ENCODE assay signal across 8 mouse cellular contexts in the genomic region with DNA sequence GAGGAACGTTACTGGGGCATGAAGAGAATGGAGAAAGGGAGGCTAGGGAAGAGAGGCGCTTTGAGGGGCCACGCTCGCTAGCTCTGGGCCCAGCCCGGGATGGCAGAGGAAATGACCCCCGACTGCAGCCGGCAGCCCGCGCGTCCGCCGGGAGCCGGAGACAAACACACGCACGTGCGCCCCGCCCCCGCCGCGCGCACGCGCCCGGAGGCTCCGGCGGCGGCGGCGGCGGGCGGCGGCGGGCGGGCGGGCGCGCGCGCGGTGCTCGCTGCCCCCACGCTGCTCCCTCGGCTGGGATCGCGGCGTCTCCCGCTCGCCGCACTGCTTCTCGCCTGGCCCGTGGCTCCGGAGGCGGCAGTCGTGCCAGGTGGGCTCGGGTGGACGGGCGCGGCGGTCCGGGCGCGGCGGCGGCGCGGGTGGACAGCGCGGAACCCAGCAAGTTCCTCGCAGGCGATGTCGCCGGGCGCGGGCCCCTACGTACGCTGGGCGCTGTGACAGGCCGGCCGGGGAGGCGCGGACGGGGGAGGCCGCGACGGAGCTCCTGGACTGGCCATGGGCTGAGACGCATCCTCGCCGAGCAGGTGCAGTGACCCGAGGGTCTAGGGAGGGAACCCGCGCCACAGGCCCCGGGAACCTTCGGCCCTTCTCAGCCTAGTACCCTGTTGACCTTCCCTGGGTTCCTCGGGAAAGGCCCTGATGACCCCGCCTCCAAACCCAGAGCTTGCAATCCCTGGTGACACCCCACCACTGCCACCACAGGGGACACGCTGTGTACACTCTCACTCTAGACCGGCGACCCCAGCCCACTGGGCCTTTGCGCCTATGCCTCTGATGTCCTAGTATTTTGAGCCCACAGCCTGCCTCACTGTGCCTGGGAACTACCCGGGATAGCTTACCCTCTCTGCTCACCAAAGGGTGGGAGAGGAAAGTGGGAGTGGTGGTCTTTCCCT. TPM values are rescaled to one million over a fixed set of nuclear protein-coding genes. Genes with fewer than 3 reads are reported as not detected.
DNase-seq lines count a peak whose midpoint lies in the region; ATAC-seq lines count a peak whose summit lies in the region.

Amigo1 (plus strand) TSS at position 238 of the 950 bp plus-strand sequence.

- peak within 1 kb of the TSS; percentile 89 for H3K4me2 ChIP-seq in forebrain, embryonic 15.5 days (replicated peaks)
- peak within 1 kb of the TSS; percentile 97 for H3K4me2 ChIP-seq in hindbrain, embryonic 11.5 days (replicated peaks; ENCODE audit: low read depth, low read length)

- peak within 1 kb of the TSS; percentile 87 for H3K4me3 ChIP-seq in brown adipose tissue, adult 24 weeks (ENCODE audit: insufficient read depth, low read depth, low read length)
- H3K4me3 ChIP-seq in forebrain, embryonic 15.5 days: peak within 1 kb of the TSS; percentile 84
- H3K4me3 ChIP-seq in hindbrain, embryonic 11.5 days (ENCODE audit: low read depth, low read length): peak within 1 kb of the TSS; percentile 72
- peak within 1 kb of the TSS; percentile 93 for H3K4me3 ChIP-seq in megakaryocyte, embryonic 14.5 days (replicated peaks)

- ATAC-seq in forebrain, embryonic 15.5 days (replicated peaks): peak; percentile 74
- ATAC-seq in hindbrain, embryonic 11.5 days (ENCODE audit: low FRiP score): peak; percentile 74

- 0 out of 2 replicates have a peak, but pooled peaks cover 6% of the 10 kb centered on the region for H3K36me3 ChIP-seq in forebrain, embryonic 15.5 days
- H3K36me3 ChIP-seq in hindbrain, embryonic 11.5 days (ENCODE audit: control insufficient read depth, insufficient read depth, low read length): no peaks in the 10 kb centered on the region
- no peaks in the 10 kb centered on the region for H3K36me3 ChIP-seq in megakaryocyte, embryonic 14.5 days (replicated peaks; ENCODE audit: low read length)

- H3K4me1 ChIP-seq in brown adipose tissue, adult 24 weeks (ENCODE audit: control insufficient read depth, insufficient read depth, insufficient read length, low read length): 0 out of 2 replicates have a peak, but pooled peaks cover 3% of the 10 kb centered on the region
- H3K4me1 ChIP-seq in forebrain, embryonic 15.5 days: peaks cover 37% of the 10 kb centered on the region
- H3K4me1 ChIP-seq in hindbrain, embryonic 11.5 days (replicated peaks; ENCODE audit: control insufficient read depth, insufficient read depth, low read length): no peaks in the 10 kb centered on the region; the same call in 1 of the 2 replicates
- peaks cover 47% of the 10 kb centered on the region for H3K4me1 ChIP-seq in megakaryocyte, embryonic 14.5 days

- WGBS in forebrain, embryonic 15.5 days: under 1% methylated on average over 80 of the region's 100 CpGs
- under 1% methylated on average over 64 of the region's 100 CpGs for WGBS in hindbrain, embryonic 11.5 days

- H3K9me3 ChIP-seq in forebrain, embryonic 15.5 days: no peaks in the 10 kb centered on the region
- no peaks in the 10 kb centered on the region for H3K9me3 ChIP-seq in hindbrain, embryonic 11.5 days (ENCODE audit: control insufficient read depth, low read length)
- H3K9me3 ChIP-seq in megakaryocyte, embryonic 14.5 days: no peaks in the 10 kb centered on the region

- H3K27ac ChIP-seq in brown adipose tissue, adult 24 weeks (replicated peaks; ENCODE audit: low read depth, low read length): no peak within 1 kb of the TSS
- H3K27ac ChIP-seq in forebrain, embryonic 15.5 days (replicated peaks): peak within 1 kb of the TSS; percentile 38
- H3K27ac ChIP-seq in hindbrain, embryonic 11.5 days (ENCODE audit: low read depth, low read length): peak within 1 kb of the TSS; percentile 36; the same call in 1 of the 2 replicates

- no peaks in the 10 kb centered on the region for H3K27me3 ChIP-seq in forebrain, embryonic 15.5 days
- no peaks in the 10 kb centered on the region for H3K27me3 ChIP-seq in hindbrain, embryonic 11.5 days (ENCODE audit: control insufficient read depth, insufficient read depth, low read length)
- H3K27me3 ChIP-seq in megakaryocyte, embryonic 14.5 days (replicated peaks): peaks cover 65% of the 10 kb centered on the region

- peak within 1 kb of the TSS; percentile 80 for H3K9ac ChIP-seq in forebrain, embryonic 15.5 days (replicated peaks)
- peak within 1 kb of the TSS; percentile 71 for H3K9ac ChIP-seq in hindbrain, embryonic 11.5 days (ENCODE audit: low read depth, low read length)

- DNase-seq in right cerebral cortex, postnatal 25 days: peak; percentile 72
- DNase-seq in right cerebral cortex, postnatal 36 days (ENCODE audit: low spot score in 2 of 2): no peak
- DNase-seq in hindbrain, embryonic 11.5 days (ENCODE audit: low spot score): peak; percentile 76
- DNase-seq in left cerebral cortex, postnatal 25 days (ENCODE audit: low spot score in 2 of 2): peak in 1 of 2 experiments; percentile 64
- peak; percentile 65 for DNase-seq in thymus, postnatal 0 days (ENCODE audit: low spot score)

- intact Hi-C loops in left cerebral cortex, postnatal 25 days (cut with DNase I): no loop called here

RNA-seq across cellular contexts. Expression of gene Amigo1, which starts in this region (rescaled TPM):
- 5.8 and 10.1 TPM in 2 replicates for polyA plus RNA-seq in brown adipose tissue, adult 24 weeks (2012; ENCODE audit: insufficient read depth, insufficient read length, missing spikeins)
- polyA plus RNA-seq in forebrain, embryonic 15.5 days (2015; fragmentation: Nextera tagmentation; extraction: Ambion mirVana): 9.9 and 11.7 TPM in 2 replicates
- 4.2 and 6.0 TPM in 2 replicates for polyA plus RNA-seq in hindbrain, embryonic 11.5 days (2014; fragmentation: Nextera tagmentation; extraction: Ambion mirVana)
- total RNA-seq in left cerebral cortex, postnatal 25 days (2021): 10 to 100 TPM; 68.7 to 72.9 TPM
- polyA plus RNA-seq in megakaryocyte, embryonic 14.5 days (2012; ENCODE audit: insufficient read depth, low replicate concordance): not detected in 2 replicates
- 1.4 and 1.6 TPM in 2 replicates for polyA plus RNA-seq in thymus, postnatal 0 days (2015; fragmentation: Nextera tagmentation; extraction: Ambion mirVana)

Comparison
In these comparisons a context has a peak if more than half of its experiments do, and no peak if none do; other contexts are left out.
1. DNase-seq: peak in right cerebral cortex, postnatal 25 days (single experiment), hindbrain, embryonic 11.5 days (single experiment) and thymus, postnatal 0 days (single experiment); none in right cerebral cortex, postnatal 36 days (0 of 2).
2. Peak in every context shown above with its lines, with median percentiles within 50 percentile points of each other: H3K4me3 ChIP-seq.